Mouse (Mus musculus): Measurements from ENCODE around the gene Gm20869.
"Not testable (repeated sequence)": the region's sequence is repeated elsewhere in the genome, so short reads cannot be mapped to it uniquely, and the experiment has no call there.

The Gm20869 gene

GRCm38 (mm10) chrY:71469149-71469548 lies at the start of gene Gm20869:
Gm20869 (plus strand) TSS chrY:71469449.
- DNase-seq (ENCODE audit: low spot score in 2 of 2): not testable (repeated sequence)

Data from thymus, postnatal 10 days (tissue).